Mouse (Mus musculus) neural tube, embryonic 15.5 days (tissue): ENCODE results near the gene Sapcd2. TPM values are rescaled to one million over a fixed set of nuclear protein-coding genes. Genes with fewer than 3 reads are reported as not detected.

Experiments
- ATAC-seq: fragments of 200-750 bp; cut with Nextera tagmentation; 2 replicates; pipeline ENCODE4 v1.8.0; 2017; ENCODE audit warnings: mild to moderate bottlenecking, moderate TSS enrichment, moderate library complexity; ENCODE audit not compliant: low FRiP score
- H3K27ac ChIP-seq: fragments of 300-500 bp; sonication (generic); replicated peaks from 2 replicates; pipeline ENCODE4 v1.5.1; 2015; ENCODE audit warnings: mild to moderate bottlenecking, inconsistent platforms
- H3K27me3 ChIP-seq: fragments of 300-500 bp; sonication (generic); replicated peaks from 2 replicates; pipeline ENCODE4 v1.6.1; 2015; ENCODE audit warnings: inconsistent platforms
- H3K36me3 ChIP-seq: fragments of 300-500 bp; sonication (generic); 2 replicates; pipeline ENCODE4 v1.6.1; 2015; ENCODE audit warnings: inconsistent platforms
- H3K4me1 ChIP-seq: fragments of 300-500 bp; sonication (generic); 2 replicates; pipeline ENCODE4 v1.6.1; 2015; ENCODE audit warnings: inconsistent platforms
- H3K4me2 ChIP-seq: fragments of 300-500 bp; sonication (generic); 2 replicates; pipeline ENCODE4 v1.6.1; 2015; ENCODE audit warnings: inconsistent platforms, mild to moderate bottlenecking, moderate library complexity
- H3K4me3 ChIP-seq: fragments of 300-500 bp; sonication (generic); replicated peaks from 2 replicates; pipeline ENCODE4 v1.5.1; 2015; ENCODE audit warnings: mild to moderate bottlenecking, inconsistent platforms
- H3K9ac ChIP-seq: fragments of 300-500 bp; sonication (generic); replicated peaks from 2 replicates; pipeline ENCODE4 v1.6.1; 2015; ENCODE audit warnings: mild to moderate bottlenecking, inconsistent platforms
- H3K9me3 ChIP-seq: fragments of 300-500 bp; sonication (generic); replicated peaks from 2 replicates; pipeline ENCODE4 v1.6.1; 2016; ENCODE audit warnings: inconsistent platforms
- WGBS: fragments of 180-500 bp; shearing (Covaris S2); methylation state at CpG from one replicate; pipeline ENCODE4 v1.1.7; 2015; ENCODE audit warnings: mixed read lengths; 5-methylcytosine and 5-hydroxymethylcytosine counted together
- polyA plus RNA-seq: library from polyadenylated mRNA; unstranded; fragments of >200 nt; fragmentation: Nextera tagmentation; extraction: Ambion mirVana; gene quantifications from 2 replicates; pipeline ENCODE4 v1.2.1, GENCODE M21; 2015

Sapcd2 gene
- polyA plus RNA-seq: 10.6 and 16.3 TPM in 2 replicates

DNA sequence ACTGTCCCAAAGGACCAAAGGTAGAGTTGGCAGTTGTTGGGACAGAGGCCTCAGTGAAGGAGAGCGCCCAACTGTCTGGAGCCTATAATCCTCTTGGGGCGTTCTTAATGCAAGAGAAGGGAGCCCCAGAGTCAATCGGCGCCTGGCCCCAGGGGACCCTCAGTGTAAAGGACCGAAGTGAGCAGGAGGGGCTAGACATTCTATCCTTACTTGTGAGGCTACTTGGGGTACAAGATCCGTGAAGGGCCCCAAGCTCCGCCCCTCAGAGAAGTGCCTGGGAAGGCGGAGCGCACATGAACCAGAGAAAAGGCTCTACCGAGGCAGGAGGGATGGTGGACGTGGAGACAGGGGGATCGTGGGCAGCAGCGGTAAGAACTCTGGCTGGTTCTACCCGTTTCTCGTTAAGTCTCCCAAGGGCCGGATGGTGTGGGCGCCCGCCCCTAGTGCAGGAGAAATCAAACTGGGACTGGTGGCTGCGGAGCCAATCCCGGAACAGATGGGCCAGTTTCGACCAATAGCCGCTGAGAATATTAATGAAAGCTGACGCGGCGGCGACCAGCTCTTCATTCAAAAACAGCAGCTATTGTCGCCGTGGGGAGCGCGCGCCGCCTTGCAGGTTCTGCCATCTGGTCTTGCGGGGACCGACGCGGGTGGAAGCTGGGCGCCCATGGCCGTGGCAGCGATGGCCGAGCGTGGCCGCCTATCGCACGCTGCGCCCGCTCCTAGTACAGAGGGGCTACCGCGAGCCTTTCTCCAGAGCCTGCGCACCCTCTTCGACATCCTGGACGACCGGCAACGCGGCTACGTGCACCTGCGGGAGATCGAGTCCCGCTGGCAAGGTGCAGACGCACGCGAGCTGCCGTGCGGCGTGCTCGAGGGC is at the start of gene Sapcd2:
Gene Sapcd2 (plus strand): TSS at position 558 of the 880 bp plus-strand sequence.
- WGBS: under 1% methylated on average over 65 of the region's 65 CpGs
- Histone ChIP-seq H3K9me3 (no peaks in the 10 kb centered on the region), H3K4me2 (peak within 1 kb of the TSS; percentile 99), H3K9ac (peak within 1 kb of the TSS; percentile 61), H3K4me1 (peaks cover 18% of the 10 kb centered on the region), H3K27ac (peak within 1 kb of the TSS; percentile 75), H3K36me3 (no peaks in the 10 kb centered on the region), H3K27me3 (peaks cover 14% of the 10 kb centered on the region), H3K4me3 (peak within 1 kb of the TSS; percentile 70)
- ATAC-seq: peak; percentile 92

DNA sequence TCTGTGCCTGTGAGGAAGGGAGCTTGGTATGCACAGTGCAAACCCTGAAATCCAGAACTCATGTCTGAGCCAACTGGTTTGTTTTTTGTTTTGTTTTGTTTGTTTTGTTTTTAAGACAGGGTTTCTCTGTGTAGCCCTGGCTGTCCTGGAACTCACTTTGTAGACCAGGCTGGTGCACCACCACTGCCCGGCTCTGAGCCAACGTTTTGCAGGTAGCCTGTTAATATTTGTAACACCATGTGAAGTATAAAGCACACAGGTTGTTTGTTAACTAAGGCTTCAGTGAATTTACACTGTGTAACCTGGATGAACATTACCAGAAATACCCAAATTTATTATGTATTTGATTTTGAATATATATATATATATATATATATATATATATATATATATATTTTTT is 46.1 kb upstream of the Sapcd2 start:
- WGBS: 83% methylated on average over 2 of the region's 2 CpGs
- Histone ChIP-seq H3K4me2 (no peak overlapping the region), H3K9ac (no peak overlapping the region), H3K9me3 (no peaks in the 10 kb centered on the region), H3K4me1 (peaks cover under 1% of the 10 kb centered on the region; the same call in 1 of the 2 replicates), H3K27ac (no peak overlapping the region), H3K4me3 (no peak overlapping the region), H3K36me3 (no peaks in the 10 kb centered on the region), H3K27me3 (peaks cover 18% of the 10 kb centered on the region)
- no peak for ATAC-seq

DNA sequence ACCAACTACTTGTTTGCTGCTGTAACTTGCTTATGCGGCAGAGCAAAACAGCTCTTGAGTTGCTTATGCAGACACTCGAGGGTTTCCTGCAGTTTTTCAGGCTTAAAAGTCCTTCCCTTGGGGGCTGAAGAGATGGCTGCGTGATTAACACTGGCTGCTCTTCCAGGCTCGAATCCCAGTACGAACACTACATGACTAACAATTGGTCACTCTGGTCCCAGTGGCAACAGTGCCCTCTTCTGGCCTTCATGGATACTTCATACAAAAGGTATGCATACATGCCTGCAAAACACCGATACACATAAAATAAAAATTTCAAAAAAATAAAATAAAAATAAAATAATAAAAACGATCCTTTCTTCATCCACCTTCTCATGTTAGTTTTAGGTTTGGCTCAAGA is 43.7 kb upstream of the Sapcd2 start:
- H3K4me3 ChIP-seq: no peak overlapping the region
- no peak overlapping the region for H3K4me2 ChIP-seq
- WGBS: 30% methylated on average over 7 of the region's 7 CpGs
- no peaks in the 10 kb centered on the region for H3K9me3 ChIP-seq
- no peaks in the 10 kb centered on the region; the same call in 1 of the 2 replicates for H3K27me3 ChIP-seq
- no peaks in the 10 kb centered on the region for H3K36me3 ChIP-seq
- H3K4me1 ChIP-seq: peaks cover 14% of the 10 kb centered on the region
- no peak overlapping the region for H3K9ac ChIP-seq
- no peak for ATAC-seq
- H3K27ac ChIP-seq: no peak overlapping the region

- Histone ChIP-seq H3K9ac (peak overlapping the region; percentile 67; the same call in 1 of the 2 replicates), H3K9me3 (no peaks in the 10 kb centered on the region), H3K4me3 (peak overlapping the region; percentile 72), H3K27me3 (no peaks in the 10 kb centered on the region; the same call in 1 of the 2 replicates), H3K36me3 (peaks cover 26% of the 10 kb centered on the region), H3K4me1 (peaks cover 33% of the 10 kb centered on the region), H3K27ac (no peak overlapping the region), H3K4me2 (peak overlapping the region; percentile 77)
- 60% methylated on average over 9 of the region's 9 CpGs for WGBS
- ATAC-seq: no peak
These were observed 40.7 kb upstream of the Sapcd2 start for GRCm38 (mm10) chr2:25331470-25331869.

DNA sequence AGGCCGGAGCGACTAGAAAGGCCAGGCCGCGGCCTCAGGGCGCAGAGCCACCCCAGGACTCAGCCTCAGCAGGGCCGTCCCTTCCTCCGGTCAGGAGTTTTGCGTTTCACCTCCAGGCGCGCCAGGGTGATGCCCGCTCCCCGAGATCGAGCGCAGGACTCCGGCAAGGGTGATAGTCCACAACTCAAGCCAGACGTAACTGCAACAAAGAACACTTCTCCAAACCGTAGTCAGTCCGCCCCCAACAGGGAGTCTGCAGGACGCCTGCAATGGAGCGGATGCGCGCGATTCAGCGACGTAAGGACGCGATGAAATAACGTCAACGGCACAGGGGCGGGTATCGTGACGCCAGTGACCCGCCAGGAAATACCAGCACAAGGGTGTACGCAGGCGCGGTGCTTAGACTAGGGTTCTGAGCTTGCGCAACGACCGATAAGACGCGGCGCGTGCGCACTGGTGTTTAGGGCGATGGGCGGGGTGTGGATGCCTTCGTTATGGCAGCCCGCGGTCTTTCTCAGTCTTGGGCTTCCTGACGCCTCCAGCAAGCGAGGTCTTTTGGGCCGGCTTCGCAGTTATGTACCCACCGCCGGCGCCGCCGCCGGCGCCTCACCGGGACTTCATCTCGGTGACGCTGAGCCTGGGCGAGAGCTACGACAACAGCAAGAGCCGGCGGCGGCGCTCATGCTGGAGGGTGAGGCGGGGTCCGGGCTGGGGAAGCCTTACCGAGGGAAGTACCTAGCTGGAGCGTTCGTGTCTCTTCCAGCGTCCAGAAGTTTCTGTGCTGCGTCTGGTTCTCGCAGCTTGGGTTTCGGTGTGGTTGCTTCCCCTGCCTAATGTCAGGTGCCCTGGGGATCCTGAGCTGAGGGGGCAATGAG is 39.6 kb upstream of the Sapcd2 start, which contains the start of gene Man1b1:
Gene Man1b1 (plus strand): TSS at position 53 of the 875 bp plus-strand sequence.
- WGBS: under 1% methylated on average over 76 of the region's 78 CpGs
- peak within 1 kb of the TSS; percentile 82 for H3K4me2 ChIP-seq
- H3K27ac ChIP-seq: peak within 1 kb of the TSS; percentile 86
- peak within 1 kb of the TSS; percentile 79 for H3K9ac ChIP-seq
- H3K9me3 ChIP-seq: no peaks in the 10 kb centered on the region
- H3K4me3 ChIP-seq: peak within 1 kb of the TSS; percentile 72
- no peaks in the 10 kb centered on the region for H3K27me3 ChIP-seq
- peaks cover 36% of the 10 kb centered on the region for H3K36me3 ChIP-seq
- peak; percentile 99 for ATAC-seq
- H3K4me1 ChIP-seq: peaks cover 33% of the 10 kb centered on the region

DNA sequence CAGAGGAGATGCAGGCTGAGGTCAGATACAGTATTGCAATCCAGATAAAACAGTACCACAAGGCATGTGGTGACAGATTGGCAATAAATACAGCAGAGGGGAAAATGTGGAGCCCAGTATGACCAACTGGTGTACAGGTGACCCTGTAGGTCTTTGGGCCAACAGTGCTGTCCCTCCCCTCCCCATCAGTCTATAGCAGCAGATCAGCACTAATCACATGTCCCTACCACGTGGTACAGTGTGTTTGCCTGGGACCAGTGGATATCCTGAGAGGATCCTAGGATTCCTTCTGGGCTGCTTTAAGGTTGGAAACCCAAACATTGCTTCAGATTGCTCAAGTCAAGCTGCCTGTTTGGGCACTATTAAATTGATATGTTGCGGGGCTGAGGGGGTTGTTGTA is 38.6 kb upstream of the Sapcd2 start:
- Histone ChIP-seq H3K36me3 (peaks cover 47% of the 10 kb centered on the region), H3K4me2 (peak overlapping the region; percentile 82), H3K4me1 (peaks cover 33% of the 10 kb centered on the region), H3K4me3 (peak overlapping the region; percentile 72), H3K27me3 (no peaks in the 10 kb centered on the region), H3K9me3 (no peaks in the 10 kb centered on the region), H3K27ac (no peak overlapping the region), H3K9ac (peak overlapping the region; percentile 79)
- 83% methylated on average over 2 of the region's 2 CpGs for WGBS
- ATAC-seq: no peak

GRCm38 (mm10) chr2:25338303-25338702 is 33.8 kb upstream of the Sapcd2 start:
- no peak for ATAC-seq
- no peaks in the 10 kb centered on the region for H3K9me3 ChIP-seq

DNA sequence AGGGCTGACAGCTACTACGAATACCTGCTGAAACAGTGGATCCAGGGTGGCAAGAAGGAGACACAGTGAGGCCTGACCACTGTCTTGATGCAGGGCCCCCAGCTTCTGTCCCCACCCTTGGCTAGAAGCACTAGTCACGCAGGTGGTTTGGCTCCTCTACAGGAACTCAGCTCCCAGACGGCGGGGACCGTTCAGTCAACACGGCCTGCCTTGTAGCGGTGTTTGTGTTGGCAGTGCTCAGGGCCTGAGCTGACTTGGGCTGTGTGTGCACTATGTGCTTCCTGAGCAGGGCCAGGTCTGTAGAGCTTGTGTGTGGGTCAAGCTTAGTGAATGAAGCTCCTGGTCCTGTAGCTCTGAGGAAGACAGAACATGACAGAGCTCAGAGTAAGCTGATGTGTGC is 24.0 kb upstream of the Sapcd2 start:
- H3K36me3 ChIP-seq: peaks cover 95% of the 10 kb centered on the region
- H3K27me3 ChIP-seq: no peaks in the 10 kb centered on the region
- ATAC-seq: no peak
- 92% methylated on average over 7 of the region's 7 CpGs for WGBS
- no peak overlapping the region for H3K4me3 ChIP-seq
- H3K4me2 ChIP-seq: no peak overlapping the region
- H3K4me1 ChIP-seq: no peaks in the 10 kb centered on the region
- no peak overlapping the region for H3K27ac ChIP-seq
- no peaks in the 10 kb centered on the region for H3K9me3 ChIP-seq
- no peak overlapping the region for H3K9ac ChIP-seq

More at GRCm38 (mm10) chr2:25338303-25338702, 33.8 kb upstream of the Sapcd2 start:
- peaks cover 20% of the 10 kb centered on the region for H3K4me1 ChIP-seq
- H3K4me3 ChIP-seq: no peak overlapping the region
- H3K4me2 ChIP-seq: no peak overlapping the region
- WGBS: 95% methylated on average over 6 of the region's 6 CpGs
- peaks cover 84% of the 10 kb centered on the region for H3K36me3 ChIP-seq
- H3K27ac ChIP-seq: no peak overlapping the region
- H3K27me3 ChIP-seq: no peaks in the 10 kb centered on the region
- no peak overlapping the region for H3K9ac ChIP-seq

GRCm38 (mm10) chr2:25349499-25349898 is 22.6 kb upstream of the Sapcd2 start:
- Histone ChIP-seq H3K36me3 (peaks cover 89% of the 10 kb centered on the region), H3K27ac (no peak overlapping the region), H3K4me1 (0 out of 2 replicates have a peak, but pooled peaks cover 2% of the 10 kb centered on the region), H3K27me3 (no peaks in the 10 kb centered on the region), H3K9ac (no peak overlapping the region), H3K4me2 (no peak overlapping the region), H3K4me3 (no peak overlapping the region), H3K9me3 (no peaks in the 10 kb centered on the region)
- 98% methylated on average over 4 of the region's 4 CpGs for WGBS
- ATAC-seq: no peak

DNA sequence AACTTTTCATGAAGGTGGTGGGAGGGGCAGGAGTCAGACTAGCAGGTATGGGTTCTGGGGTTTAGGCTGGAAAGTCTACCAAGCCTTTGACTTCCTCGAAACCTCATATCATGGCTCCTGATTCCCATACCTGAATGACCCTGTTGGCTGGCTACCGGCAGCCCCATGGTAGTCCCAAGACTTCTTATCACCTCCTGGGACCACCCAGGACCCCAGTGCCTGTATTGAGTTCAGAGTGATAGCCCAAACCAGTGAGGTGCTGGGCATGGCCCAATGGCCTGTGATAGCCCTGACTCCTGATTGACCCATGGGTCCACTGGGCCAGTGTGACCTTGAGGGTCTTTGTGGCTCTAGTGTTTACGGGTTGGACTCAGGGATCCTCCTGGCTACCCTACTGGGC is 21.4 kb upstream of the Sapcd2 start:
- 97% methylated on average over 3 of the region's 3 CpGs for WGBS
- H3K4me2 ChIP-seq: no peak overlapping the region
- H3K27ac ChIP-seq: no peak overlapping the region
- no peak overlapping the region for H3K4me3 ChIP-seq
- no peaks in the 10 kb centered on the region for H3K27me3 ChIP-seq
- peaks cover 14% of the 10 kb centered on the region for H3K4me1 ChIP-seq
- no peak for ATAC-seq
- no peak overlapping the region for H3K9ac ChIP-seq
- H3K36me3 ChIP-seq: peaks cover 77% of the 10 kb centered on the region
- H3K9me3 ChIP-seq: no peaks in the 10 kb centered on the region

DNA sequence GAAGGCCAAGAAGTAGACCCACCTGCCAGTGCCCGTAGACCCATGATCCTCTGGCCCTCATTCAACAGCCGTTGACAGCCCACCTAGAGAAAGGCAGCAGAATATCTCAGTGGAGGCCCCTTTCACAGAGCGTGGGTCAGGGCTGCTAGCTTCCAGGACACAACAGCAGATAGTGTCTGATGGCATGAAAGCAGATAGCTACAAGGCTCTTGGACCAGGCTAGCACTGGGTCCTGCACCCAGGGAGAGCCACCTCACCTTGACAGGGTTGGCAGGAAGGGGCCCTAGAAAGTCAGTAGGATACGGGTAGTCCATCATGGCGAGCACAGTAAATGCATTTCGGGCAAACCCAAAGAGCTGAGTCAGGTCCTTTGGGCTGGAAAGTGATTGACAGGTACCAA is 17.9 kb upstream of the Sapcd2 start:
- Histone ChIP-seq H3K4me2 (no peak overlapping the region), H3K9ac (no peak overlapping the region), H3K36me3 (peaks cover 45% of the 10 kb centered on the region), H3K27me3 (no peaks in the 10 kb centered on the region), H3K4me3 (no peak overlapping the region), H3K9me3 (no peaks in the 10 kb centered on the region), H3K4me1 (peaks cover 29% of the 10 kb centered on the region), H3K27ac (no peak overlapping the region)
- ATAC-seq: no peak
- 92% methylated on average over 6 of the region's 6 CpGs for WGBS
